Mouse (Mus musculus): Measurements from ENCODE around the gene Dcun1d4. TPM values are rescaled to one million over a fixed set of nuclear protein-coding genes. Genes with fewer than 3 reads are reported as not detected.
"Not testable (repeated sequence)": the region's sequence is repeated elsewhere in the genome, so short reads cannot be mapped to it uniquely, and the experiment has no call there.

Gene Dcun1d4
- polyA plus RNA-seq, 1 experiment from 2014 or later: 22.6 TPM

DNA sequence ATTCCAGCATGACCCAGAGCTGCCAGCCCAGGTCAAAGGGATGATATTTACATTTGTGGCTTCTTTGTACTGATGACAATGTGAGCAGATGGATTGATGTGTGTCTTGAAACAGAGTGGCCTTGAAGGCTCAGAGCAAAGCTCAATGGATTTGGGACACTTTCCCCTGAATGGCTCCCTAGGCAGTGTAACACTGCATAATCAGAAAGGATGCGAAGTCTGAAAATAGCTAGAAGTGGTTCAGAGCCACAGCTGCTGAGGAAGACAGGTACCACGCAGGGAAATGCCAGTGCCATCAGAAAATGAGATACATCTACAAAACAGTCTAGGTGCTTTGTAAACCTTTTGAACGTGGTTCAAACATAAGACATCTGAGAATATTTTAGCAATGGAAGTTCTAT lies 97.3 kb downstream of the Dcun1d4 start:
- Histone ChIP-seq H3K4me2 (no peak overlapping the region), H3K36me3 (ENCODE audit: control insufficient read depth, insufficient read depth, low read length) (no peaks in the 10 kb centered on the region), H3K4me1 (ENCODE audit: control insufficient read depth, insufficient read depth, low read length) (no peaks in the 10 kb centered on the region), H3K27ac (ENCODE audit: low read depth, low read length) (no peak overlapping the region), H3K4me3 (ENCODE audit: low read depth, low read length) (no peak overlapping the region), H3K9ac (ENCODE audit: low read depth, low read length) (no peak overlapping the region), H3K27me3 (ENCODE audit: control insufficient read depth, insufficient read depth, low read length) (no peaks in the 10 kb centered on the region), H3K9me3 (replicated peaks; ENCODE audit: control insufficient read depth, low read length) (no peaks in the 10 kb centered on the region)
- 60% methylated on average over 3 of the region's 3 CpGs for WGBS (ENCODE audit: insufficient replicate concordance)
- ATAC-seq (replicated peaks; ENCODE audit: insufficient number of reproducible peaks, low FRiP score, low TSS enrichment): no peak

DNA sequence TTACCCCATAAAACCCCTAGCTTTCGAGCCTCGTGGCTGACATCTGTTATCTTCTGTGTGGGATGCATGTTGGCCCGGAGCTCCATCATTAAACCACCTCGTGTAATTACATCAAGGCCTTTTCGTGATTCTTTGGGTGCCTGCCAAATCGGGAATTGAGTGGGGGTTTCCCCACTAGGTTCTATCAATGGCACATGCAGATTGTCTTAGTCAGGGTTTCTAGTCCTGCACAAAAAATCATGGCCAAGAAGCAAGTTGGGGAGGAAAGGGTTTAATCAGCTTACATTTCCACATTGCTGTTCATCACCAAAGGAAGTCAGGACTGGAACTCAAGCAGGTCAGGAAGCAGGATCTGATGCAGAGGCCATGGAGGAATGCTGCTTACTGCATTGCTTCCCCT lies 103.2 kb downstream of the Dcun1d4 start:
- H3K9me3 ChIP-seq (replicated peaks; ENCODE audit: control insufficient read depth, low read length); H3K4me3 ChIP-seq (ENCODE audit: low read depth, low read length); H3K27ac ChIP-seq (ENCODE audit: low read depth, low read length); H3K4me2 ChIP-seq; ATAC-seq (replicated peaks; ENCODE audit: insufficient number of reproducible peaks, low FRiP score, low TSS enrichment); H3K9ac ChIP-seq (ENCODE audit: low read depth, low read length); H3K4me1 ChIP-seq (ENCODE audit: control insufficient read depth, insufficient read depth, low read length); H3K27me3 ChIP-seq (ENCODE audit: control insufficient read depth, insufficient read depth, low read length); H3K36me3 ChIP-seq (ENCODE audit: control insufficient read depth, insufficient read depth, low read length): not testable (repeated sequence)
- WGBS (ENCODE audit: insufficient replicate concordance): 75% methylated on average over 6 of the region's 6 CpGs

DNA sequence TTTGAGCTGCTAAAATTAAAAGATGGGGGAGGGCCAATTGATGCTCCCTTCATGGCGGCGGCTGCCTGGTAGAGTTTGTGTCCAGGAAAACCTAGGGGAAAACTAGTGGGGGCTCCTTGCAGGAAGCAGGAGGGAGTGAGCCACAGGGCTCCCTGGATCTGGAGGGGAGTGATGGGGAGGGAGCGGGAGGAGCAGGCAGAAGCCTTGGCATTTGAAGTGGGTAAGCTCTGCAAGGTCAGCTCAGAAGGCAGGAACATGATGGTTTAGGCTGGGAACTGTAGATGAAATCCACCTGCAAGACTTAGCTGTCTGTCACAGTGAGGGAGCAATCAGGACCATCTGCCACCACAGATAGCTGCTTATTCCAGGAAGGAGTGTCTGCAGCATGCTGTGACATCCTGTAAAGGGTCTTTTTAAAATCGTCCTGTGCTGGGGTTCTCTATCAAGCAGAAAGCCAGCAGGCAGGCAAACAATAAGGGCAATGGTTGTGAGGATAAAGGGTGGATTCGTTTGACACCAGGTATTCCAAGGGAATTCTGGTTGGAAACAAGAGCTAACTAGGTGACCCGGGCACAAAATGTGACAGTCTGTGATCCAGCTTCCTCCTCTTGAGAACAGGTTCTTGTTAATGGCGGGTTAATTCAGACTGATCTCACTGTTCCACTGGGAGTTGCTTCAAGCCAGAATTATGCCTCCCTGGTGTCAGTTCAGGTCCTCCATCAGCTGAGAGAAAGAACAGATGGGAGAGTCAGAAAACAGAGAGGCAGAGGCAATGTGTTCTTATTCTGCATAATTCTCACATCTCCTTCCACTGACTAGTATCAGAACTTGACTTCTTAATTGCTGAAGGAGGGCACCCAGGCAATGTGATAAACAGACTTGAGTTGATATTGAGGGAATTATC lies 104.7 kb downstream of the Dcun1d4 start:
- H3K9ac ChIP-seq (ENCODE audit: low read depth, low read length): no peak overlapping the region
- no peak overlapping the region for H3K27ac ChIP-seq (ENCODE audit: low read depth, low read length)
- no peak for ATAC-seq (replicated peaks; ENCODE audit: insufficient number of reproducible peaks, low FRiP score, low TSS enrichment)
- no peak overlapping the region for H3K4me2 ChIP-seq
- 31% methylated on average over 7 of the region's 7 CpGs for WGBS (ENCODE audit: insufficient replicate concordance)
- H3K36me3 ChIP-seq (ENCODE audit: control insufficient read depth, insufficient read depth, low read length): no peaks in the 10 kb centered on the region
- H3K27me3 ChIP-seq (ENCODE audit: control insufficient read depth, insufficient read depth, low read length): no peaks in the 10 kb centered on the region
- no peaks in the 10 kb centered on the region for H3K9me3 ChIP-seq (replicated peaks; ENCODE audit: control insufficient read depth, low read length)
- H3K4me3 ChIP-seq (ENCODE audit: low read depth, low read length): no peak overlapping the region
- no peaks in the 10 kb centered on the region for H3K4me1 ChIP-seq (ENCODE audit: control insufficient read depth, insufficient read depth, low read length)

DNA sequence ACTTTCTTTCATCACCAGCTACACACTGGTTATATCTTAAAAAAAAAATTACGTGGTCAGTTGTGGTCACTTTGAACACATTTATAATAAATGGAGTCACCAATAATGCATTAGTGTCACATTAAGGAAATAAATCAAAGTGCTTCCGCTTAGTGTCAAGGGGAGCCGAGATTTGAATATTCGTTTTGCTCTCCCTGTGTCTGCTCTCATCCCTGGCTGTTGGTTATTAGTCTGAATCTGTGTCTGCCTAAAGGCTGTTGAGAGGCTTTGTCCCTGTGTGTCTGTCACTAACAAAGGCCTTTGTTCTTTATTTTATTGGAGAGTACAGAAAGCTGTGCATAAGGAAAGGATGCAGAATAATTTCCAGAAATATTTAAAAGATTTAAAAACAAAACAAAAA lies 105.8 kb downstream of the Dcun1d4 start:
- ATAC-seq (replicated peaks; ENCODE audit: insufficient number of reproducible peaks, low FRiP score, low TSS enrichment): no peak
- no peaks in the 10 kb centered on the region for H3K9me3 ChIP-seq (replicated peaks; ENCODE audit: control insufficient read depth, low read length)
- H3K36me3 ChIP-seq (ENCODE audit: control insufficient read depth, insufficient read depth, low read length): no peaks in the 10 kb centered on the region
- H3K9ac ChIP-seq (ENCODE audit: low read depth, low read length): no peak overlapping the region
- H3K4me3 ChIP-seq (ENCODE audit: low read depth, low read length): no peak overlapping the region
- H3K4me2 ChIP-seq: no peak overlapping the region
- no peaks in the 10 kb centered on the region for H3K27me3 ChIP-seq (ENCODE audit: control insufficient read depth, insufficient read depth, low read length)
- WGBS (ENCODE audit: insufficient replicate concordance): 77% methylated on average over 4 of the region's 4 CpGs
- no peak overlapping the region for H3K27ac ChIP-seq (ENCODE audit: low read depth, low read length)
- no peaks in the 10 kb centered on the region for H3K4me1 ChIP-seq (ENCODE audit: control insufficient read depth, insufficient read depth, low read length)

DNA sequence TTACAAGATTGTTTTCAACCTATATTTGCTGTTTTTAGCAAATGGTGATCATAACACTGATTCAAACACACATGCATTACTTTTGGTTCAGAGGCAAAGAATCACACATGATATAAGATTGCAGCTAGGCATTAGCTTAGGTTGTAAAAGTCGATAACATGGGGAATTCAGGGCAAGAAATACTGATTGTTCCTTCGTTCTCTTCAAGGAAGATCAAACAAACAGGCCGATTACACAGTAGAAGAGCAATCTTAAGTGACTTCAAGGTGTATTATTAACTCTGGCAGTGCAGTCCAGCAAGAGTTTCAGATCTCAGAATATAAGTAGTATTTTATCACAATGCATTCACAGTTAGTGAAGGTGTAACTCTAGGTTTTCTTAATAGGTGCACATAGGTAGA lies 106.3 kb downstream of the Dcun1d4 start:
- H3K9ac ChIP-seq (ENCODE audit: low read depth, low read length): no peak overlapping the region
- no peaks in the 10 kb centered on the region for H3K36me3 ChIP-seq (ENCODE audit: control insufficient read depth, insufficient read depth, low read length)
- ATAC-seq (replicated peaks; ENCODE audit: insufficient number of reproducible peaks, low FRiP score, low TSS enrichment): no peak
- H3K4me2 ChIP-seq: no peak overlapping the region
- no peaks in the 10 kb centered on the region for H3K9me3 ChIP-seq (replicated peaks; ENCODE audit: control insufficient read depth, low read length)
- no peaks in the 10 kb centered on the region for H3K27me3 ChIP-seq (ENCODE audit: control insufficient read depth, insufficient read depth, low read length)
- H3K4me1 ChIP-seq (ENCODE audit: control insufficient read depth, insufficient read depth, low read length): no peaks in the 10 kb centered on the region
- no peak overlapping the region for H3K27ac ChIP-seq (ENCODE audit: low read depth, low read length)
- WGBS (ENCODE audit: insufficient replicate concordance): 77% methylated on average over 3 of the region's 3 CpGs
- no peak overlapping the region for H3K4me3 ChIP-seq (ENCODE audit: low read depth, low read length)

DNA sequence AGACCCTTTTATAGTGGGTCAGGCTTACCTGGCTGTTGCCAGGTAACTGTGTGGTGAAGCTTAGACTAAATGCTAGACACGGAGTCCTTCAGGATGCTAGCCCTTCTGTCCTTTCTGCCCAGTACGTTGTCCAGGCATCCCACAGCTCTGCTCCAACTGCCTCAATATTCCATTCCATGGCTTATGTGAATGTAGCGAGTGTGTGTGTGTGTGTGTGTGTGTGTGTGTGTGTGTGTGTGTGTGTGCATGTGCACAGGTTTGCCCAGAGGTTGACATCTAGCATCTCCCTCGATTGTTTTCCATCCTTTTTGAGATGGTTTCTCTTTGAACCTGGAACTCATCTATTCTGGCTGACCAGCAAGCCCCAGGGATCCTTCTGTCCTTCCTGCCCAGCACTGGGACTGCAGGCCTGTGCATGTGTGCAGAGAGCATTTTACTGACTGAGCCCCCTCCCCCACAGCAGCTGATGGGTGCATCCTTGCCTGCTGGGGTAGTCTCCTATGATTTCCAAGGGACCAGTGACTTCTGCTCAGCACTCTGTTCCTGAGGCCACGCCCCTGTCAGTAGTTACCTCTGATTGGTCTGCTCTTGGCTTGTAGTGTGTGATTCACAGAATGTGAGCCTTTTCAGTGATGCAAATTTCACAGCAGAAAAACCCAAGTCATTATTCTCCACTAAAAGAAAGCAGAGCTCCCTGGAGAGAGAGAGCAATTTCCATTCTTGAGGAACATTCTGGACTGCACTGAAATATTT lies 118.3 kb downstream of the Dcun1d4 start:
- WGBS (ENCODE audit: insufficient replicate concordance): 51% methylated on average over 5 of the region's 5 CpGs
- no peak for ATAC-seq (replicated peaks; ENCODE audit: insufficient number of reproducible peaks, low FRiP score, low TSS enrichment)
- H3K27me3 ChIP-seq (ENCODE audit: control insufficient read depth, insufficient read depth, low read length): no peaks in the 10 kb centered on the region
- H3K4me2 ChIP-seq: no peak overlapping the region
- no peaks in the 10 kb centered on the region for H3K4me1 ChIP-seq (ENCODE audit: control insufficient read depth, insufficient read depth, low read length)
- no peak overlapping the region for H3K27ac ChIP-seq (ENCODE audit: low read depth, low read length)
- no peak overlapping the region for H3K9ac ChIP-seq (ENCODE audit: low read depth, low read length)
- no peaks in the 10 kb centered on the region for H3K9me3 ChIP-seq (replicated peaks; ENCODE audit: control insufficient read depth, low read length)
- H3K4me3 ChIP-seq (ENCODE audit: low read depth, low read length): no peak overlapping the region
- H3K36me3 ChIP-seq (ENCODE audit: control insufficient read depth, insufficient read depth, low read length): no peaks in the 10 kb centered on the region

DNA sequence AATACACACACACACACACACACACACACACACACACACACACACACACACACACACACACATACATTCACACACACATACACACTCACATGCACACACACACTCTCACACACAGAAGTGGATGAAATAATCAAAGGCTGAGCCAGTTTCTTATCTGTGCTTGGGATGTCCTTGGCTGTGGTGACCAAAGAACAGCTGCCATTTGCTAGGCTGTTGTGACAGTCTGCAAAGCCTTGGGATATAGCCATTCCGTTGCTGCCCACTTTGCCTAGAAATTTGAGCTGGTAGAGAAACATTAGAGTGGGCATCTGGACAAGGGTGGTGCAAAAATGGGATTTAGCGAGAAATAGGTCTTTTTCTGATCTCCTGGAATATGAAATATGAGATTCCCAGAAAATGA lies 119.2 kb downstream of the Dcun1d4 start:
- H3K4me1 ChIP-seq (ENCODE audit: control insufficient read depth, insufficient read depth, low read length): no peaks in the 10 kb centered on the region
- H3K4me2 ChIP-seq: no peak overlapping the region
- ATAC-seq (replicated peaks; ENCODE audit: insufficient number of reproducible peaks, low FRiP score, low TSS enrichment): no peak
- WGBS (ENCODE audit: insufficient replicate concordance): 63% methylated on average over 2 of the region's 2 CpGs
- no peaks in the 10 kb centered on the region for H3K36me3 ChIP-seq (ENCODE audit: control insufficient read depth, insufficient read depth, low read length)
- no peak overlapping the region for H3K4me3 ChIP-seq (ENCODE audit: low read depth, low read length)
- H3K9ac ChIP-seq (ENCODE audit: low read depth, low read length): no peak overlapping the region
- H3K27me3 ChIP-seq (ENCODE audit: control insufficient read depth, insufficient read depth, low read length): no peaks in the 10 kb centered on the region
- H3K9me3 ChIP-seq (replicated peaks; ENCODE audit: control insufficient read depth, low read length): no peaks in the 10 kb centered on the region
- no peak overlapping the region for H3K27ac ChIP-seq (ENCODE audit: low read depth, low read length)

DNA sequence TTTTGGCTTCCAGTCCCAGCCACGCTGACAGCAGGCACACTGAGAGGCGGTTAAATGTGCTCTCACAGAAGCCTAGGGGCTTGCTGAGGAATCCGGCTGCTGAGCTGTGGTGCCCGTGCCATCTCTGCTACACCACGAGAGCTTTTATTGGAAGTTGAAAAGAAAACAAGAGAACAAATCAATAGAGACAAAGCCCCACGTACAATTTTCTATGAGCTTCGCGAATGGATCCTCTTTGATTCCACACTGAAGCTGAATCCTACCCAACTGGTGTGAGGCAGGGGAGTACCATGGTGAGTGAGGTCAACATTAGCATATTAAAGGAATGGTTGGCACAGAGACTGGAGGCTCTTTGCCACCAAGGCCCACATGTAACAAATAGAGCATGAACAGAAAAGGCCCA lies 120.6 kb downstream of the Dcun1d4 start:
- Histone ChIP-seq H3K9me3 (replicated peaks; ENCODE audit: control insufficient read depth, low read length) (no peaks in the 10 kb centered on the region), H3K4me1 (ENCODE audit: control insufficient read depth, insufficient read depth, low read length) (no peaks in the 10 kb centered on the region), H3K4me2 (no peak overlapping the region), H3K27ac (ENCODE audit: low read depth, low read length) (no peak overlapping the region), H3K27me3 (ENCODE audit: control insufficient read depth, insufficient read depth, low read length) (no peaks in the 10 kb centered on the region), H3K9ac (ENCODE audit: low read depth, low read length) (no peak overlapping the region), H3K4me3 (ENCODE audit: low read depth, low read length) (no peak overlapping the region), H3K36me3 (ENCODE audit: control insufficient read depth, insufficient read depth, low read length) (no peaks in the 10 kb centered on the region)
- no peak for ATAC-seq (replicated peaks; ENCODE audit: insufficient number of reproducible peaks, low FRiP score, low TSS enrichment)
- WGBS (ENCODE audit: insufficient replicate concordance): 80% methylated on average over 8 of the region's 8 CpGs
